Mouse (Mus musculus) midbrain, embryonic 11.5 days (tissue): Measurements from ENCODE around the gene Ncapd2. TPM values are rescaled to one million over a fixed set of nuclear protein-coding genes. Genes with fewer than 3 reads are reported as not detected.

Source experiments
- ATAC-seq: fragments of 200-750 bp; cut with Nextera tagmentation; 2 replicates; pipeline ENCODE4 v1.8.0; 2017; ENCODE audit warnings: moderate TSS enrichment, moderate library complexity; ENCODE audit not compliant: low FRiP score
- DNase-seq: peaks from one replicate; pipeline ENCODE4 v3.0.0; 2015; ENCODE audit warnings: low spot score; ENCODE audit errors: missing footprints
- H3K27ac ChIP-seq: fragments of 300-500 bp; sonication (generic); 2 replicates; pipeline ENCODE4 v1.5.1; 2014; ENCODE audit warnings: low read depth, low read length
- H3K27me3 ChIP-seq: fragments of 300-500 bp; sonication (generic); 2 replicates; pipeline ENCODE4 v1.6.1; 2014; ENCODE audit warnings: mild to moderate bottlenecking, low read length, moderate library complexity, mixed read lengths; ENCODE audit not compliant: control insufficient read depth, insufficient read depth
- H3K36me3 ChIP-seq: fragments of 300-500 bp; sonication (generic); 2 replicates; pipeline ENCODE4 v1.6.1; 2014; ENCODE audit warnings: mild to moderate bottlenecking, low read length, moderate library complexity, mixed read lengths; ENCODE audit not compliant: control insufficient read depth, insufficient read depth
- H3K4me1 ChIP-seq: fragments of 300-500 bp; sonication (generic); 2 replicates; pipeline ENCODE4 v1.6.1; 2014; ENCODE audit warnings: low read length; ENCODE audit not compliant: control insufficient read depth, insufficient read depth
- H3K4me2 ChIP-seq: fragments of 300-500 bp; sonication (generic); 2 replicates; pipeline ENCODE4 v1.6.1; 2014; ENCODE audit warnings: mild to moderate bottlenecking, moderate library complexity
- H3K4me3 ChIP-seq: fragments of 300-500 bp; sonication (generic); 2 replicates; pipeline ENCODE4 v1.5.1; 2014; ENCODE audit warnings: low read depth, low read length
- H3K9ac ChIP-seq: fragments of 300-500 bp; sonication (generic); 2 replicates; pipeline ENCODE4 v1.6.1; 2014; ENCODE audit warnings: low read length
- H3K9me3 ChIP-seq: fragments of 300-500 bp; sonication (generic); 2 replicates; pipeline ENCODE4 v1.6.1; 2016; ENCODE audit warnings: low read length; ENCODE audit not compliant: control insufficient read depth
- WGBS: fragments of 180-500 bp; shearing (Covaris S2); extraction: QIAGEN DNeasy Blood & Tissue Kit; methylation state at CpG from one replicate; pipeline ENCODE4 v1.1.7; 2014; 5-methylcytosine and 5-hydroxymethylcytosine counted together
- polyA plus RNA-seq: library from polyadenylated mRNA; unstranded; fragments of >200 nt; fragmentation: Nextera tagmentation; extraction: Ambion mirVana; gene quantifications from 2 replicates; pipeline ENCODE4 v1.2.1, GENCODE M21; 2014

Ncapd2 gene
- polyA plus RNA-seq, 1 experiment from 2014 or later: 140 TPM

GRCm38 (mm10) chr6:125232516-125232915 is 41.0 kb upstream of the Ncapd2 start:
- H3K4me3 ChIP-seq: no peak overlapping the region
- H3K4me1 ChIP-seq: peaks cover 9% of the 10 kb centered on the region
- 91% methylated on average over 6 of the region's 6 CpGs for WGBS
- no peak overlapping the region for H3K27ac ChIP-seq
- no peaks in the 10 kb centered on the region for H3K36me3 ChIP-seq
- ATAC-seq: no peak
- H3K9ac ChIP-seq: no peak overlapping the region
- H3K27me3 ChIP-seq: no peaks in the 10 kb centered on the region
- DNase-seq: no peak
- H3K9me3 ChIP-seq: no peaks in the 10 kb centered on the region
- H3K4me2 ChIP-seq: no peak overlapping the region

- H3K9me3 ChIP-seq: no peaks in the 10 kb centered on the region
- no peaks in the 10 kb centered on the region for H3K36me3 ChIP-seq
- ATAC-seq (peak; percentile 5; the same call in 1 of the 2 replicates), DNase-seq (no peak)
- peaks cover 9% of the 10 kb centered on the region for H3K4me1 ChIP-seq
- H3K27ac ChIP-seq: no peak overlapping the region
- WGBS: 53% methylated on average over 4 of the region's 4 CpGs
- H3K9ac ChIP-seq: no peak overlapping the region
- peak overlapping the region; percentile 71 for H3K4me2 ChIP-seq
- H3K27me3 ChIP-seq: no peaks in the 10 kb centered on the region
- H3K4me3 ChIP-seq: no peak overlapping the region; the same call in 1 of the 2 replicates
These were observed 40.5 kb upstream of the Ncapd2 start for GRCm38 (mm10) chr6:125232045-125232437.

- Histone ChIP-seq H3K27ac (no peak within 1 kb of the TSS), H3K36me3 (no peaks in the 10 kb centered on the region), H3K9me3 (no peaks in the 10 kb centered on the region), H3K4me1 (peaks cover 9% of the 10 kb centered on the region), H3K4me3 (peak within 1 kb of the TSS; percentile 34), H3K4me2 (peak within 1 kb of the TSS; percentile 71), H3K27me3 (no peaks in the 10 kb centered on the region), H3K9ac (peak within 1 kb of the TSS; percentile 69)
- ATAC-seq: peak; percentile 65
- WGBS: 9% methylated on average over 16 of the region's 16 CpGs
- peak; percentile 89 for DNase-seq
These were observed 39.9 kb upstream of the Ncapd2 start, which contains the start of gene Tapbpl for GRCm38 (mm10) chr6:125231117-125232044. TSS of gene Tapbpl (minus strand) at chr6:125231860.

GRCm38 (mm10) chr6:125230571-125230970 is 39.1 kb upstream of the Ncapd2 start:
- ATAC-seq (0 out of 2 replicates have a peak, but pooled peaks have one; percentile 16), DNase-seq (no peak)
- H3K9me3 ChIP-seq: no peaks in the 10 kb centered on the region
- H3K27me3 ChIP-seq: no peaks in the 10 kb centered on the region
- H3K4me1 ChIP-seq: peaks cover 9% of the 10 kb centered on the region
- H3K27ac ChIP-seq: no peak overlapping the region
- WGBS: 68% methylated on average over 9 of the region's 9 CpGs
- no peak overlapping the region for H3K4me2 ChIP-seq
- H3K4me3 ChIP-seq: no peak overlapping the region
- H3K9ac ChIP-seq: peak overlapping the region; percentile 14; the same call in 1 of the 2 replicates
- H3K36me3 ChIP-seq: no peaks in the 10 kb centered on the region

- WGBS: 89% methylated on average over 5 of the region's 5 CpGs
- no peak overlapping the region for H3K4me3 ChIP-seq
These were observed 34.1 kb upstream of the Ncapd2 start for GRCm38 (mm10) chr6:125225518-125226115.

GRCm38 (mm10) chr6:125222577-125222976 is 31.1 kb upstream of the Ncapd2 start:
- H3K9ac ChIP-seq: no peak overlapping the region
- H3K4me1 ChIP-seq: no peaks in the 10 kb centered on the region
- H3K9me3 ChIP-seq: no peaks in the 10 kb centered on the region
- H3K4me2 ChIP-seq: no peak overlapping the region
- no peaks in the 10 kb centered on the region for H3K27me3 ChIP-seq
- DNase-seq: no peak
- H3K36me3 ChIP-seq: no peaks in the 10 kb centered on the region
- no peak for ATAC-seq
- no peak overlapping the region for H3K4me3 ChIP-seq
- no peak overlapping the region for H3K27ac ChIP-seq
- 87% methylated on average over 3 of the region's 3 CpGs for WGBS

More at GRCm38 (mm10) chr6:125225518-125226115, 34.1 kb upstream of the Ncapd2 start:
- Histone ChIP-seq H3K4me2 (no peak overlapping the region), H3K27ac (no peak overlapping the region), H3K9ac (no peak overlapping the region), H3K36me3 (no peaks in the 10 kb centered on the region), H3K9me3 (no peaks in the 10 kb centered on the region), H3K4me1 (no peaks in the 10 kb centered on the region), H3K27me3 (no peaks in the 10 kb centered on the region)
- no peak for DNase-seq
- no peak for ATAC-seq

GRCm38 (mm10) chr6:125222146-125222545 is 30.6 kb upstream of the Ncapd2 start:
- H3K9me3 ChIP-seq: no peaks in the 10 kb centered on the region
- no peaks in the 10 kb centered on the region for H3K27me3 ChIP-seq
- ATAC-seq (no peak), DNase-seq (no peak)
- no peak overlapping the region for H3K27ac ChIP-seq
- no peak overlapping the region for H3K9ac ChIP-seq
- H3K4me2 ChIP-seq: no peak overlapping the region
- H3K36me3 ChIP-seq: no peaks in the 10 kb centered on the region
- no peaks in the 10 kb centered on the region for H3K4me1 ChIP-seq
- 83% methylated on average over 2 of the region's 2 CpGs for WGBS
- H3K4me3 ChIP-seq: no peak overlapping the region

- no peaks in the 10 kb centered on the region for H3K4me1 ChIP-seq
- no peak overlapping the region for H3K9ac ChIP-seq
- H3K27ac ChIP-seq: no peak overlapping the region
- WGBS: 89% methylated on average over 20 of the region's 20 CpGs
- ATAC-seq: no peak
- DNase-seq: no peak
- H3K27me3 ChIP-seq: no peaks in the 10 kb centered on the region
- H3K4me2 ChIP-seq: no peak overlapping the region
- H3K4me3 ChIP-seq: no peak overlapping the region
- H3K36me3 ChIP-seq: no peaks in the 10 kb centered on the region
- H3K9me3 ChIP-seq: no peaks in the 10 kb centered on the region
These were observed 29.7 kb upstream of the Ncapd2 start for GRCm38 (mm10) chr6:125221115-125221745.
